Mouse (Mus musculus) stomach, embryonic 16.5 days (tissue): ENCODE data around the gene As3mt. TPM values are rescaled to one million over a fixed set of nuclear protein-coding genes. Genes with fewer than 3 reads are reported as not detected.
"Not testable (repeated sequence)": the region's sequence is repeated elsewhere in the genome, so short reads cannot be mapped to it uniquely, and the experiment has no call there.

ENCODE experiments used
- ATAC-seq: fragments of 200-750 bp; cut with Nextera tagmentation; 2 replicates; pipeline ENCODE4 v1.8.0; 2017; ENCODE audit warnings: moderate number of reproducible peaks, moderate TSS enrichment; ENCODE audit not compliant: insufficient read depth, low FRiP score
- H3K27ac ChIP-seq: fragments of 300-500 bp; sonication (generic); 2 replicates; pipeline ENCODE4 v1.5.1; 2014; ENCODE audit warnings: low read length
- H3K27me3 ChIP-seq: fragments of 300-500 bp; sonication (generic); 2 replicates; pipeline ENCODE4 v1.6.1; 2014; ENCODE audit warnings: low read length, control low read depth, mixed read lengths; ENCODE audit not compliant: control insufficient read depth, insufficient read depth
- H3K36me3 ChIP-seq: fragments of 300-500 bp; sonication (generic); 2 replicates; pipeline ENCODE4 v1.6.1; 2014; ENCODE audit warnings: low read length; ENCODE audit not compliant: control insufficient read depth, insufficient read depth
- H3K4me1 ChIP-seq: fragments of 300-500 bp; sonication (generic); 2 replicates; pipeline ENCODE4 v1.6.1; 2014; ENCODE audit warnings: low read length, control low read depth, mixed read lengths; ENCODE audit not compliant: control insufficient read depth, insufficient read depth
- H3K4me2 ChIP-seq: fragments of 300-500 bp; sonication (generic); 2 replicates; pipeline ENCODE4 v1.6.1; 2014; ENCODE audit warnings: low read depth, low read length, mixed read lengths
- H3K4me3 ChIP-seq: fragments of 300-500 bp; sonication (generic); replicated peaks from 2 replicates; pipeline ENCODE4 v1.5.1; 2014; ENCODE audit warnings: mild to moderate bottlenecking, low read length
- H3K9ac ChIP-seq: fragments of 300-500 bp; sonication (generic); 2 replicates; pipeline ENCODE4 v1.6.1; 2014; ENCODE audit warnings: low read length
- H3K9me3 ChIP-seq: fragments of 300-500 bp; sonication (generic); replicated peaks from 2 replicates; pipeline ENCODE4 v1.6.1; 2016; ENCODE audit warnings: low read length, control low read depth; ENCODE audit not compliant: control insufficient read depth
- WGBS: fragments of 180-500 bp; shearing (Covaris S2); extraction: QIAGEN DNeasy Blood & Tissue Kit; methylation state at CpG from one replicate; pipeline ENCODE4 v1.1.7; 2014; 5-methylcytosine and 5-hydroxymethylcytosine counted together
- polyA plus RNA-seq: library from polyadenylated mRNA; unstranded; fragments of >200 nt; fragmentation: Nextera tagmentation; extraction: Ambion mirVana; gene quantifications from 2 replicates; pipeline ENCODE4 v1.2.1, GENCODE M21; 2015

The As3mt gene
- polyA plus RNA-seq, 1 experiment from 2014 or later, result 28.1 TPM

GRCm38 (mm10) chr19:46755066-46755465 is 47.8 kb downstream of the As3mt start:
- Histone ChIP-seq H3K9ac (no peak overlapping the region), H3K27ac (no peak overlapping the region), H3K36me3 (no peaks in the 10 kb centered on the region), H3K4me1 (no peaks in the 10 kb centered on the region), H3K27me3 (no peaks in the 10 kb centered on the region), H3K9me3 (no peaks in the 10 kb centered on the region), H3K4me3 (no peak overlapping the region), H3K4me2 (no peak overlapping the region)
- no peak for ATAC-seq
- 50% methylated on average over 9 of the region's 9 CpGs for WGBS

- H3K4me1 ChIP-seq, result no peaks in the 10 kb centered on the region
- H3K27me3 ChIP-seq, result no peaks in the 10 kb centered on the region
- no peak overlapping the region for H3K4me3 ChIP-seq
- no peak overlapping the region for H3K4me2 ChIP-seq
- no peak overlapping the region for H3K9ac ChIP-seq
- ATAC-seq, result no peak
- H3K27ac ChIP-seq, result no peak overlapping the region
- no peaks in the 10 kb centered on the region for H3K36me3 ChIP-seq
- no peaks in the 10 kb centered on the region for H3K9me3 ChIP-seq
- WGBS, result 85% methylated on average over 4 of the region's 4 CpGs
Measured at GRCm38 (mm10) chr19:46756221-46756620, 49.0 kb downstream of the As3mt start.

GRCm38 (mm10) chr19:46759096-46759495 is 51.8 kb downstream of the As3mt start:
- Histone ChIP-seq H3K4me3 (no peak overlapping the region), H3K27ac (no peak overlapping the region), H3K4me1 (peaks cover 12% of the 10 kb centered on the region), H3K27me3 (0 out of 2 replicates have a peak, but pooled peaks cover 7% of the 10 kb centered on the region), H3K9me3 (no peaks in the 10 kb centered on the region), H3K36me3 (no peaks in the 10 kb centered on the region), H3K4me2 (no peak overlapping the region), H3K9ac (no peak overlapping the region)
- WGBS, result 50% methylated on average over 8 of the region's 8 CpGs
- ATAC-seq, result no peak

- H3K4me3 ChIP-seq, result not testable (repeated sequence)
Measured at GRCm38 (mm10) chr19:46759909-46760308, 52.7 kb downstream of the As3mt start.

GRCm38 (mm10) chr19:46760375-46761160 is 53.3 kb downstream of the As3mt start:
- Histone ChIP-seq H3K9ac (peak overlapping the region; percentile 54; the same call in 1 of the 2 replicates), H3K4me1 (peaks cover 12% of the 10 kb centered on the region), H3K27me3 (0 out of 2 replicates have a peak, but pooled peaks cover 7% of the 10 kb centered on the region), H3K4me3 (peak overlapping the region; percentile 93), H3K9me3 (no peaks in the 10 kb centered on the region), H3K36me3 (no peaks in the 10 kb centered on the region), H3K27ac (peak overlapping the region; percentile 60), H3K4me2 (peak overlapping the region; percentile 100)
- ATAC-seq, result peak; percentile 65
- WGBS, result 18% methylated on average over 29 of the region's 29 CpGs

More at GRCm38 (mm10) chr19:46759909-46760308, 52.7 kb downstream of the As3mt start:
- H3K27me3 ChIP-seq, ATAC-seq, H3K27ac ChIP-seq, H3K4me2 ChIP-seq, H3K9me3 ChIP-seq, H3K9ac ChIP-seq, H3K36me3 ChIP-seq: not testable (repeated sequence)
- peaks cover 12% of the 10 kb centered on the region for H3K4me1 ChIP-seq
- WGBS, result 87% methylated on average over 10 of the region's 10 CpGs

GRCm38 (mm10) chr19:46761247-46761946 is 54.1 kb downstream of the As3mt start, which contains the start of gene Cnnm2:
Cnnm2 (plus strand) TSS chr19:46761596.
- peak; percentile 99 for ATAC-seq
- H3K27ac ChIP-seq, result peak within 1 kb of the TSS; percentile 67
- 0 out of 2 replicates have a peak, but pooled peaks cover 7% of the 10 kb centered on the region for H3K27me3 ChIP-seq
- peak within 1 kb of the TSS; percentile 93 for H3K4me3 ChIP-seq
- H3K9me3 ChIP-seq, result no peaks in the 10 kb centered on the region
- under 1% methylated on average over 59 of the region's 59 CpGs for WGBS
- peak within 1 kb of the TSS; percentile 86 for H3K9ac ChIP-seq
- H3K36me3 ChIP-seq, result no peaks in the 10 kb centered on the region
- peak within 1 kb of the TSS; percentile 100 for H3K4me2 ChIP-seq
- peaks cover 12% of the 10 kb centered on the region for H3K4me1 ChIP-seq

GRCm38 (mm10) chr19:46761971-46762290 is 54.7 kb downstream of the As3mt start:
- H3K36me3 ChIP-seq, result no peaks in the 10 kb centered on the region
- peak overlapping the region; percentile 91 for H3K4me2 ChIP-seq
- ATAC-seq, result no peak
- no peaks in the 10 kb centered on the region for H3K9me3 ChIP-seq
- under 1% methylated on average over 36 of the region's 36 CpGs for WGBS
- peak overlapping the region; percentile 67; the same call in 1 of the 2 replicates for H3K27ac ChIP-seq
- H3K4me1 ChIP-seq, result peaks cover 12% of the 10 kb centered on the region
- H3K4me3 ChIP-seq, result peak overlapping the region; percentile 93
- 0 out of 2 replicates have a peak, but pooled peaks cover 7% of the 10 kb centered on the region for H3K27me3 ChIP-seq
- peak overlapping the region; percentile 86 for H3K9ac ChIP-seq

GRCm38 (mm10) chr19:46762291-46762991 is 55.2 kb downstream of the As3mt start:
- Histone ChIP-seq H3K27ac (no peak overlapping the region), H3K27me3 (0 out of 2 replicates have a peak, but pooled peaks cover 7% of the 10 kb centered on the region), H3K4me2 (peak overlapping the region; percentile 91), H3K4me3 (peak overlapping the region; percentile 93), H3K9ac (peak overlapping the region; percentile 86), H3K4me1 (peaks cover 12% of the 10 kb centered on the region), H3K9me3 (no peaks in the 10 kb centered on the region), H3K36me3 (no peaks in the 10 kb centered on the region)
- 2% methylated on average over 50 of the region's 50 CpGs for WGBS
- no peak for ATAC-seq
